Mouse (Mus musculus) right cerebral cortex, postnatal 36 days (tissue): Measurements from ENCODE around the gene Kat7.

Experiments used
- DNase-seq, 2 experiments: peaks; one replicate each; pipeline ENCODE4 v3.0.0; 2022; ENCODE audit warnings: low spot score in 2 of 2, mixed read lengths in 1 of 2

Kat7 gene

GRCm38 (mm10) chr11:95333805-95334204 lies 23.8 kb upstream of the Kat7 start:
- no peak for DNase-seq

DNA sequence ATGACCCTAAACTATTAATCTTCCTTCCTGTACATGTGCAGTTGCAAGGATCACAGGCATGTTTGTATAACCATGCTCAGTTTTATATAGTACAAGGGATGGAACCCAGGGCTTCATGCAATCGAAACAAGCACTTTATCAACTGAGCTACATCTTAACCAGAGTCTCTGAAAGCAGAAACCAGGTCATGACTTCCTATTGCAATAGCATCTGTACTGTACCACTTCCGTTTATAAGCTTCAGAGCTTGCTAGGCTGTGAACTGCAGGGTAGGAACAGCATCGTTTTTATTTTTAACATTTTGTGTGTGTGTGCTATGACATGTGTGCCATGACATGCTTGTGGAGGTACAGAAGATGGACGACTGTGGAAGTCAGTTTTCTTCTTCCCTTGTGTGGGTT lies 23.2 kb upstream of the Kat7 start:
- no peak for DNase-seq

DNA sequence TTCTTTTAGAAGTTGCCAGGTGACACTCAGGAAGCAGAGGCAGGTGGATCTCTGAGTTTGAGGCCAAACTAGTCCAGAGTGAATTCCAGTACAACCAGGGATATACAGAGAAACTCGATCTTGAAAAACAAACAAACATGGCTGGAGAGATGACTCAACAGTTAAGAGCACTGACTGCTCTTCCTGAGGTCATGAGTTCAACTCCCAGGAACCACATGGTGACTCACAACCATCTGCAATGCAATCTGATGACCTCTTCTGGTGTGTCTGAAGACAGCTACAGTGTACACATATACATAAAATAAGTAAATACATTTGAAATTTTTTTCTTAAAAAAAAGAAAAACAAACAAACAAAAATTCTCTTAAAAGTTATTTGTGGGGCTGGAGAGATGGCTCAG lies 20.6 kb upstream of the Kat7 start:
- no peak for DNase-seq

GRCm38 (mm10) chr11:95328629-95329028 lies 18.6 kb upstream of the Kat7 start:
- DNase-seq: no peak

DNA sequence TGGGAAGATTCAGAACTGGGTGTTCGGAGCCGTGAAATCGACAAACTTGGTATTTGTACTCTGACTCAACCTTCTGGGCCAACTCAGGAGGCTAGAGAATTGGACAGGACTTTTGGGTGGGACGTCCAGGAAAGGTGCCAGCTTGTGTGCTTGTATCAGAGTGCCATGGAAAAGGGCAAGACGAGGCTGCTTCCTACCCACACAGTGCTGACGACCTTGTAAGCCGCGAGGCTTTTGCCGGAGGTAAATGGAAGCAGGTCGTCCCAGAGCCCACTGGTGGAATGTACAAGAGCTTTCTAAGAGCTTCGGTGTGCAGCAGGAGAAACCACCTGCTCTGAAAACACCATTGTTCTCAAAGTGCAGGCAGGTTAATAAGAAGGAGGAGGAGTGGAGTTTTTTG lies 16.2 kb upstream of the Kat7 start:
- no peak for DNase-seq

DNA sequence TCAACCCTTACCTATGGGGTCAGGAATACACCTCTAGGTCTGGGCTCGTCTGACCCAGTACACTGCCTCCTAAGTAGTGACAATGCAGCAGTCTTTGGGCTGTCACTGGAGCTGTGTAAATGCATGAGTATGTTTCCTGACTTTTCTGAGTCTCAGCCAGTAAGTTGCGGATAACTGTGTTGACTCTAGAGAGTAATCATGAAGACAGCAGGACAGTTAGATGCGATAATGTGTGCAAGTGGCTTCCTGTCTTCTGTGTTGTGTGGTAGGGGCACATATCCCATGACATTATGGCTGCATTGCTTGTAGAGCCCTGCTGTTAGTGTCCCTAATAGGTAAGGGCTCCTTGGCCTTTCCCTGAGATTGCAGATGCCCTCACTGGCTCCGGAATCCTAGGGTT lies 15.8 kb upstream of the Kat7 start:
- DNase-seq: no peak

- DNase-seq: no peak
These were observed 14.1 kb upstream of the Kat7 start for GRCm38 (mm10) chr11:95324181-95324580.

GRCm38 (mm10) chr11:95320010-95320409 lies 10.0 kb upstream of the Kat7 start:
- DNase-seq: no peak

DNA sequence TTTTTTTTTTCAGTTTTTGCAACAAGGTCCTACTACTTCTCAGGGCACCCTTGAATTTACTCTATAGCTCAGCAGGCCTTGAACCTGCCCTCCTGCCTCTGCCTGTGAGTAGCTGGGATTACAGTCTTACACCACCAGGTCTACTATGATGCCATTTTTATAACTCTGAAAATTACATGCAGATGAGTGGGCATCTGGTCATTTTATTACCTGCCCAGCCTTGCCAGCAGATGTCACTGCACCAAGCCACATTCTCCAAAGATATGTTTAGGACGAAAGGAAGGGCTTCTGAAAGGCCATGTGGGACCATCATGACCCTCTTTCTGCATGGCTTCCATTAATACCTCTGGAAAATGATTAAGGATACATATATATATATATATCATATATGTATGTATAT lies 9.5 kb upstream of the Kat7 start:
- DNase-seq: no peak

GRCm38 (mm10) chr11:95318116-95318515 lies 8.1 kb upstream of the Kat7 start:
- no peak for DNase-seq

DNA sequence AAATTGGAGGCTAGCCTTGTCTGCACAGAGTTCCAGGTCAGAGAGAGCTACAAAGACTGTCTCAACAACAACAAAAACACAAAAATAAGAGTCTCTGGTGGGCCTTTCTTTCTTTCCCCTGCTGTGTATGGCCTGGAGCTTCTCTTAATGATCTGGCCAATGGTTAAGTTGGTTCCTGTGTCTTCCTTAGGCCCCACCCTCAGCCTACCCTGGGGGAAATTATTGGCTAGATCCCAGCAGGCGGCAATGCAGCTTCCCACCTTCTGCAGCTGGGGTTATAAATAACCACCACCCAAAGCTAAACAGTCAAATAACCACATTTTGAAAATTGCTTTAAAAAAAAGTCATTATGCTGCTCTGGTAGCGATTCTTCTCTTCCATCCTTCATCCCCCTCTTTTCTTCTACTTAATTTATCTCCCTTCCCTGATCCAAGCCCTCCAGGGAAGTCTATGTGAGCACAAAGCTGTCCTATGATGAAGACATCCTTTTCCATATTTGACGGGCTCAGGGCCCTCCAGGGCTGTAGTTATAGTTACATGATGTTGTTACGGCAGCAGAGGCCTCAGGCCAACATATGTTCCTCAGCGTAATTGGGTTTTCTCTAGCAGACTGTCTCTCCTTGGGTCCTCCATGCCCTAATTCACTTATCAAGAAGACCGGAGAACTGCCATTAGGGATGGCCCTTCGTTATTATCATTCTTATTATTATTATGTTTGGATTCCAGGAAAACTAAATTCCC lies 5.3 kb upstream of the Kat7 start:
- no peak for DNase-seq

DNA sequence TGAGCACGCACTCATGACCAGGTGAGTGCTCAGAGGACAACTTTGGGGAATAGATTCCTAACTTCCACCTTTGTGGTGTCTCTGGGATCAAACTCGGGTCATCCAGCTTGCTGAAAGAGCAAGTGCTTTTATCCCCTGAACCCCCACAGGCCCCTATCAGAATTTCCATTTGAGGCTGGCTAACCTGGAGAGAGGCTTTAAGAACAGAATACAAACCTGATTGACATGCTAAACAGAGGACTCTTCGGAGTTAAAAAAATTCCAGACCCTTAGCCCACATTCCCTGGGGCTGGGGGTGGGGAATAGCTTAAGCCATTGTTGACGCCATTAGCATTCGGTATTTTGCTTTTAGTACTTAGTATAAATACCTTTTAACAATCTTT lies 1.4 kb upstream of the Kat7 start:
- DNase-seq: no peak

GRCm38 (mm10) chr11:95310648-95311424 lies 790 bp upstream of the Kat7 start:
- peak; percentile 8 to 11 for DNase-seq

- DNase-seq: peak; percentile 99
These were observed 488 bp downstream of the Kat7 start for GRCm38 (mm10) chr11:95309510-95310006.

DNA sequence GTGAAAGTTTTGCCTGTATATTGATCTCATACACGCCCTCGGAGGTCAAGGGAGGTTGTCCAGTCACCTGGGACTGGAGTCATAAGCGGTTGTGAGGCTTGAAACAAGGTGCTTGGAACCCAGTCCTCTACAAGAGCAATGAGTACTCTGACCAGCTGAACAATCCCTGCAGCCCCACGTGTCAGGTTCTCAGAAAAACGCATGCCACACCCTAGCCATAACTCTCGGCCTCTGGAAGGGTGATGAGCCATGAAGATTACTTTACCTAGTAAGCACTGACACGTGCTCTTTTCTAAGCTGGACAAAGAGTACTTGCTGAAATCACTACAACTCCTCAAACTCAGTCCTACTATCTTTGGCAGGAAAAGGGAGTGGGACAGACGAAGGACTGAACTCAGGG lies 2.5 kb downstream of the Kat7 start:
- no peak for DNase-seq

DNA sequence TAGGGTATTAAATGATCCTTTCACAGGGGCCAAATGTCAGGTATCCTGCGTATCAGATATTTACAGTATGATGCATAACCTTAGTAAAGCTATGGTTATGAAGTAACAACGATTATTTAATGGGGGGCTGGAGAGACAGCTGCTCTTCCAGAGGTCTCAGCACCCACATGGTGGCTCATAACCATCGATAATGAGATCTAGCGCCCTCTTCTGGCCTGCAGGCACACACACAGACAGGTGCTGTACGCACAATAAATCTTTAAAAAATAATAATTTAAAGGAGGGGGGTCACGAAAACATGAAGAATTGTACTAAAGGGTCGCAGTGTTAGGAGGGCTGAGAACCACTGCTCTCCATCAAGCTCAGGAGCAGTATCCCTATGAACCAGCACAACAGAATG lies 4.4 kb downstream of the Kat7 start:
- DNase-seq: no peak

- no peak for DNase-seq
These were observed 8.3 kb downstream of the Kat7 start for GRCm38 (mm10) chr11:95301772-95302171.

DNA sequence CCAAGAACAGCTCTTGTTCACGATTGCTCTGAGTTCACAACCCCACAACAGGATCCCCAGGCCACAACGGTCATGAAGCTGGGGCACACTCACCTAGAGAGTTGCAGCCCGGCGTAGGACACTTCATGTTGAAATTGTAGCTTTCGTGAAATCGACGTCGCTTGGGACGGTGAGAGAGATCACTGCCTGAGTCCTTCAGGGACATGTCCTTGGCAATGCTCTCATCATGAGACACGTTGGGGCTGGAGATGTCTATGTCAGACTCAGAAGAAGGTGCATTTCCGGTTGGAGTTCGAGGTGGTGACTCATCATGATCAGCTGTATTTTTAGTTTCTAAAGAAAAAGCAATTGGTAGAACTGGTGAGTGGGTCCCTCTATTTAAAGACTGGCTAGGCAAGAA lies 10.2 kb downstream of the Kat7 start:
- no peak for DNase-seq

DNA sequence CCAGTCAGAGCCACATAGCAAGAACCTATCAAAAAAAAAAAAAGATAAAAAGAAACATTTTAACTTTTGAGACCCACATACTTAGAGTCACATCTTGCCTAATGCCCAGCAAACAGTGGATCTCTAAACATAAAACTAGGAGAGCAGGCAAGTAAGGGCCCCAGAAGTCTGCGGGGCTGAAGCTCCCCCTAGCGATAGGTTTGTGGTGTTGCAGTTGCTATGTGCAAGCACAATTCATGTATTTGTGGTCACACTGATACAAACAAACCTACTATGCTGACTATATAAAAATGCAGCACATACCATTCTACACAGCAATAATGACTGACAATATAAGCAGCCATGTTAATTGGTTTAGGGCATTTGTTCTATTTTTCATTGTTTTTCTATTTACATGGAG lies 11.9 kb downstream of the Kat7 start:
- no peak for DNase-seq

DNA sequence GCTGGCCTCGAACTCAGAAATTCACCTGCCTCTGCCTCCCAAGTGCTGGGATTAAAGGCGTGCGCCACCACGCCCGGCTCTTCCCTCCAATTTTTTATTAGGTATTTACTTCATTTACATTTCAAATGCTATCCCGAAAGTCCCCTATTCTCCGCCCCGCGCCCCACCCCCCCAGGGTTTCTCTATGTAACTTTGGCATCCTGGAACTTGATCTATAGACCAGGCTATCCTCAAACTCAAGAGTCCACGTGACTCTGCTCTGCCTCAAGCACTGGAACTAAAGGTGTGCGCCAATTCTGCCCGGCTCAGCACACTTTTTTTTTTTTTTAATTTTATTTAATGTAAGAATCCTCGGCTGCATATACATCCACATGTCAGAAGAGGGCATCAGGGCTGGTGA lies 14.3 kb downstream of the Kat7 start:
- DNase-seq: no peak

DNA sequence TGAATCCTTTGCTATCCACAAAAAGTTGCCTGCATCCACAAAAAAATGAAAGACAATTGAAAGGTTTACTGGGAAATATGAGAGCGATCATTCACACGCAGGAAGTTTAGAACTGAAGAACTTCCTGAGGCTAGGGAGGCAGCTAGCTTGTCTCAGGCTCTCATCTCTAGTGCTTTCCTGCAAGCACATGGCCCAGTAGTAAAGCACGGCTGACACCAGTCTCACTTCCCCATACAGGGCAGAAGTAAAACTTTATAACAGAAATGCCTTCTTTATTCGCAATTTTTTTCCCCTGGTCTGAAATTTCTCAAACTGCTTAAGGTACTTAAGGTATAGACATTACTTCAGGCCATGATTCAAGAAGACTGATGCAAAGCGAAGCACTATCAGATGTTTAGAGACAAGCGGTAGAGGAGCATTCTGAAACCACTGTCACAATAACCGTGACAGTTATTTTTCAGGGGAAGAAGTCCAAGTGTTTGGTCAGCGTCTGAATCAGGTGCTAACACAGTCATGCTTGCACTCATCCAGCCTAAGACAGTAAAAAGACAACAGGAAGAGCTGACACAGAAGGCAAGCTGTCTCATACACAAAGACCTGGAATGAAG lies 16.9 kb downstream of the Kat7 start:
- no peak for DNase-seq

GRCm38 (mm10) chr11:95291998-95292397 lies 18.0 kb downstream of the Kat7 start:
- DNase-seq: no peak

- DNase-seq: no peak
These were observed 27.7 kb downstream of the Kat7 start for GRCm38 (mm10) chr11:95282331-95282730.
